Mouse (Mus musculus) activated CD4-positive, CD25-positive, alpha-beta regulatory T cell, adult 4 months (primary cell): ENCODE data around the gene Eif5a. TPM values are rescaled to one million over a fixed set of nuclear protein-coding genes. Genes with fewer than 3 reads are reported as not detected.
A peak's percentile ranks its signal among the peaks of the same experiment; 100 is the strongest.

Experiments used
- ATAC-seq: one replicate; pipeline ENCODE4 v1.8.0; 2017
- polyA plus RNA-seq, 2 experiments: library from polyadenylated mRNA; unstranded; fragments of 100-300 nt; shearing (Covaris generic); gene quantifications; one replicate each; pipeline ENCODE4 v1.2.1; 2017

The Eif5a gene
- polyA plus RNA-seq, 2 experiments from 2014 or later = 1,092 to 1,351 TPM

DNA sequence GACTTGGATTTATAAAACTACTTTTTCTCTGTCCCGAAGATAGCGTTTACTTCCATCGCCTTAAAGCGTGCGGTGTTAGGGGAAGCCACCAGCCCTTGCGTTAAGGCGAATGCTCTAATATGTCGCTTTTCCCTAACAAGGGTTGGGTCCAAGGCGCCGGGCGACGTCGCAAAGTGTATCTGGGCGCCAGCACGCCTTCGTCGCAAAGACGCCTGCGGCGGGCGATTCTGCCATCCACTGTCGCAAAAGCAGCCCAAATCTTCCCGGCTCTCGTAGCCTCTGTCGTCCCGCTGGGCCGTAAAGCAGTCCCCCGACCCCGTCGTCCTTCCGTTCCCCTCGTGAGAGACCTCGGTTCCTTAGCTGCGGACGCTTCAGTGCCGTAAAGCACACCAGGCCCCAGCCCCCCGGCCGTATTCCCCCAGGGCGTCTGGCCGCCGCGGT, 20.3 kb downstream of the Eif5a start:
- peak; percentile 55 for ATAC-seq

- ATAC-seq = peak; percentile 96
Observed at GRCm38 (mm10) chr11:69900471-69901405, 21.0 kb downstream of the Eif5a start, which contains the start of the genes 2810408A11Rik and Neurl4. Gene 2810408A11Rik (minus strand): TSS chr11:69900987. Gene Neurl4 (plus strand): TSS chr11:69901072.

DNA sequence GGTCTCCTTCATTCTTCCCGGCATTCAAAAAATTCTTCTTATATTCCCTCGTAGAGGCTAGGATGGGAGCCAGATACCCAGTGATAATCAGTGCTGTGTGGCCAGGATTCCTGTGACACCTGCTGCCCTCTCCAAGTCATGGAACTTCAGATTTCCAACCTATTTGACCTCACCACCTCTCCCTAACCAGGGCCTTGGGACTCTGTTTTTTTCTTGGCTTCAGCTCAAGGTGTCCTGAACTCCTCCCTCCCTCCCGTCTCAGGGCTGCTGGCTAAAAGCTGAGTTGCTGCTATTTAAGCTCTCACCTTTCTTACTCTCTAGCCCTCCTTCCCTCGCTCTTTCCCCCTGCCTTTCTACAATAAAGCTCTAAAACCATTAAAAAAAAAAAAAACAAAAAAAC, 21.9 kb downstream of the Eif5a start:
- no peak for ATAC-seq

DNA sequence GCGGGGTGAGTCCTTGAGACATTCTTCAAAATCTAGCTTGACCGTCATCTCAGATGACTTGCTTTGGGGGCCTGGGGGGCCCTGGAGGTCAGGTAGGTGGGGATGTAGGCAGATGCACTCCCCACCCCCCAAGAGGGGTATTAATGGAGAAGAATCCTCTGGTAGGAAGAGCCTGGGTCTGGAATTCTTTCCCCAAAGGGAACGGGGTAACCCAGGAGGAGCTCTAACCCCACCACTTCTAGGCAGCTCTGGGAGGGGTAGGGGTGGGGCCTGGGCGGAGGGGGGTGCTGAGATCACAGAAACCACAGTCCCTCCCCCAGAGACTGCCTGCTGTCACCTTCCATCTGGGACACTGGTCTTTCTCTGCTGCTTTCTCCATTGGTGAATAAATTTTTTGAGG, 26.5 kb downstream of the Eif5a start, which contains the start of gene Acap1:
Acap1 (minus strand) TSS at position 249 of the 400 bp plus-strand sequence.
- peak; percentile 37 for ATAC-seq

- peak; percentile 95 for ATAC-seq
Observed at GRCm38 (mm10) chr11:69894671-69895070, 27.1 kb downstream of the Eif5a start.

- ATAC-seq = no peak
Observed at GRCm38 (mm10) chr11:69891482-69891881, 30.3 kb downstream of the Eif5a start.

GRCm38 (mm10) chr11:69886907-69887635, 34.7 kb downstream of the Eif5a start:
- no peak for ATAC-seq

DNA sequence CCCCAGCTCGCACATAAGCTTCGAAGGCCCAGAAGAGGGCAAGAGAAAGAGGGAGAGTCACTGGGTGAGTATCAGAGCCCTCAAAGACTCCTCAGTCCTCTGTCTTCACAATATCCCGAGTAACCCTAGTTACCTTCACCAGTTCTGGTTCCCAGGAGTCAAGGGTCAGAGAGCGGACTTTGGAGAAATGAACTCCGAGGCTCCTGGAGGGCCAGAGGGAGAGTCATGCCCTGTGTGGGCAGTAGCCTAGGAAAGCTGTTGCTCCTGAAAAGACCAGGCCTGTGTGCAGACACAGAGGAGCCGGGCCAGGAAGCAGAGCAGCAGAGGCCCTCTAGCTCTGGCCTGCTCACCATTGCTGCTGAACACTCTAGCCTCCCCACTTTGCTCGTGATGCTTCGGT, 37.1 kb downstream of the Eif5a start:
- no peak for ATAC-seq

DNA sequence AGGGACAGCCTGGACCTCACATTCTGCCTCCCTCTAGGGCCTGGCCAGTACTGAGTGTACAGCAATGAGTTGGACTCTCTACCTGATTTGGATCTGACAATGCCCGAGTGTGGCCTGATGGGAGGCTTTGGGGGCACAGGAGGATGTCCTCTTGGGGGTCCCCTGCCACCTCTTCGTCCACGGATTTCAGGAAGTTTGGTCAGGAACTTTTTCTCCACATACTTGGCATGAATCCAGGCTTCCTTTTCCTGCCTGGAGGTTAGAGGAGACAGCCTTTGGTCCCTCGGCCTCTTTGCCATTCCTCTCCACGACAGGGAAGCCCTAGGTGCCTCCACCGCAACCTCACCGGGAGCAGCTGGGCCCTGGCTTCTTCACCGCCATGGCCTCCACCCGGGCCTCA, 37.5 kb downstream of the Eif5a start:
- no peak for ATAC-seq

- no peak for ATAC-seq
Observed at GRCm38 (mm10) chr11:69883527-69884151, 38.1 kb downstream of the Eif5a start.

GRCm38 (mm10) chr11:69883066-69883465, 38.7 kb downstream of the Eif5a start:
- no peak for ATAC-seq

GRCm38 (mm10) chr11:69881787-69882670, 39.7 kb downstream of the Eif5a start:
- ATAC-seq = no peak

DNA sequence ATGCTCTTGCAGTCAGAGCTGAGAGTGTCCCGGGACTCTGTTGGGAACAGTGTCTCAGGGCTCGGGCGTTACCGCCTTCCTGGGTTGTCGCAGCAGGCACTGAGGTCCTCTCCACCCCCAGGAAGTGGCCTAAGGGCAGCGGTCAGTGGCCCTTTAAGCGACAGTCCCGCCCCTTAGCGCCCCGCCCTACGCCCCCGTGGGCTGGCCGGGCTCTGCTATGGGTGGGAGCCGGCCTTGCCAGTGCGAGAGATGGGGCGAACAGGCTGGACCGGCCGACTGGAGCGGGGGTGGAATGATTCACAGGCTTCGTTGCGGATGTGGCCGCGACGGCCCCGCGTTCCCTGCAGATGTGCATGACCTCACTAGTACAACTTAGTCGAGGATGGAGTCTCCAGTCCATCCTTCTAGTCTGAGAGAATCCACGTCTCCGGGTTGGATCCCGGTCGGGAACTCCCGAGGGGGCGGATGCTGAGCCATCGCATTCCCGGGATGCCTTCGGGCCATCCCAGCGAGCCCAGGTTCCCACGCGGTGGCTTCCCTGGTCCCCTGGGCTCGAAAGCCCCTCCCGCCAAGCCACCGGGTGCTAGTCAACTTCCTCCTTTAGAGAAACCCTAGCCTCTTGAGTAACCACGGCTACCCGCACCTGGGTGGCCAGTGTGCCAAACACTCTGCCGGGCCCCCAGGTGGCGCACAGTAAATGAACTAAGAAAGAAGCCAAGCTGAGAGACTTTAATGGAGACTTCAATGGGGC, 40.7 kb downstream of the Eif5a start, which contains the start of gene Kctd11:
Kctd11 (minus strand) TSS at position 554 of the 751 bp plus-strand sequence.
- ATAC-seq = peak; percentile 38

DNA sequence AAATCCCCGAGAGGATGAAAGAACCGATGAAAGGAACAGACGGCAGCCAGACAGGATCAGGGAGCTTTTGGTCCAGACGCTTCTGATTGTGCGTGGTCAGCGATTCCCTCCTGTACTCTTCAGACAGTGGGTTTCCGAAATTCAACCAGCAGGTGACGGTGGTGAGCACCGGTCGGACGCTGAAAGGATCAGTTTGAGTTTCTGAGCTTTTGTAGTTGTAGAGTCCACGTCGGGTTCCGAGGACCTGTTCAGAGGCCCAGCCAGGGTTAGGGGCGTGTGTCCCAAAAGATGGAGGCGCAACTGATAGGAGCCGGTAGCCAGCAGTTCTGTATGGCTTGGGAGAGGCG, 41.3 kb downstream of the Eif5a start:
- peak; percentile 45 for ATAC-seq

GRCm38 (mm10) chr11:69879711-69880110, 42.0 kb downstream of the Eif5a start:
- no peak for ATAC-seq

GRCm38 (mm10) chr11:69878952-69879351, 42.8 kb downstream of the Eif5a start:
- no peak for ATAC-seq

- ATAC-seq = no peak
Observed at GRCm38 (mm10) chr11:69878399-69878798, 43.4 kb downstream of the Eif5a start.

- no peak for ATAC-seq
Observed at GRCm38 (mm10) chr11:69877878-69878277, 43.9 kb downstream of the Eif5a start, which contains the start of gene Tmem95. Gene Tmem95 (minus strand): TSS chr11:69878018.

DNA sequence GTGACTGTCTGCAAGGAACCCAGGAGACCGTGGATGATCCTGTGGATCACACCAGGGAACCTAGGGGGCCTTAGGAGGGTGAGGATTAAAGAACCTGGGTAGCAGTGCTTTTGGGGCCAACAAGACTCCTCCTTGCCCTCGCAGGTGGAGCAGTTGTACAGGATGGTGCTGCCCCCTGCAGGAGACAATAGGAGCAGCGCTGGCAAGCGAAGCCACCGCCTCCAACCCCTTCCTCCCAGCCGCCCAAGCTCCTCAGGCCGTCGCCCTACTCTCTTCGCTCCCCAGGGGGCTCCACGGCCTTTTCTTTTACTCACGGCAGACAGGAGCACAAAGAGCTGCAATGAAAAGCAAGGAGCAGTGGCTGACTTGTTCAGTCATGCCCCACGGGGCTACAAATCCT, 44.9 kb downstream of the Eif5a start:
- peak; percentile 53 for ATAC-seq

GRCm38 (mm10) chr11:69876186-69876585, 45.6 kb downstream of the Eif5a start:
- no peak for ATAC-seq

DNA sequence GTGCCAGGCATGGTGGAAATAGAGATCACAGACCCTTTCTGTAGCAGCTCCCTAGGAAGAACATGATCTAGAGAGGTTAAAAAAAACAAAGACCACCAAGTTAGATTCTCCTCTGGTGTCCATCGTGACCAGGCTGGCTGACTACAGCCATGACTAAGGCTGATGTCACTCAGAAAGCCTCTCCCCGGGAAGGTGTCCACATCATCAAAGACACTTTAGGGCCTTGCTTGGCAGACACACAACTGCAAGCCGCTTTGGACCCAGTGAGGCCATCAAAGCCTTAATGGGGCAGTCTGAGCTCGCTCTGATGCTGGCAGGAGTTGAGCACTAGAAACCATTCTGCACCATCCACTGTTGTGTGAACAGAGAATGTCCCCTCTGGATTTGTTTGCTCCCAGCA, 49.3 kb downstream of the Eif5a start:
- no peak for ATAC-seq
